Mouse (Mus musculus) MEL (cell line): ENCODE results near the gene Gmds. TPM values are rescaled to one million over a fixed set of nuclear protein-coding genes. Genes with fewer than 3 reads are reported as not detected.

ENCODE experiments used
- DNase-seq: peaks from one replicate; pipeline ENCODE4 v3.0.0; 2011; ENCODE audit warnings: low read depth, low spot score
- H3K27ac ChIP-seq: 2 replicates; pipeline ENCODE4 v1.5.1; 2012; ENCODE audit warnings: low read depth, mild to moderate bottlenecking, control low read depth, low read length, moderate library complexity; ENCODE audit not compliant: control insufficient read depth
- H3K27me3 ChIP-seq, 2 experiments: fragments of 150-350 bp in 1 of 2; sonication (generic) in 1 of 2; 2 replicates each; pipeline ENCODE4 v1.6.1; 2012; ENCODE audit warnings: low read length in 2 of 2, mild to moderate bottlenecking in 2 of 2, improper control_type of control experiment in 1 of 2, moderate library complexity in 1 of 2; ENCODE audit not compliant: insufficient read depth in 2 of 2, control insufficient read depth in 1 of 2
- H3K36me3 ChIP-seq, 2 experiments: 2 replicates each; pipeline ENCODE4 v1.6.1; 2012 to 2014; ENCODE audit warnings: low read length in 2 of 2, improper control_type of control experiment in 1 of 2, inconsistent platforms in 1 of 2, mild to moderate bottlenecking in 1 of 2; ENCODE audit not compliant: insufficient read depth in 2 of 2, control insufficient read depth in 1 of 2
- H3K4me1 ChIP-seq, 2 experiments: fragments of 150-350 bp in 1 of 2; sonication (generic) in 1 of 2; 2 replicates each; pipeline ENCODE4 v1.6.1; 2012; ENCODE audit warnings: low read length in 2 of 2, improper control_type of control experiment in 1 of 2, mild to moderate bottlenecking in 1 of 2; ENCODE audit not compliant: insufficient read depth in 2 of 2, control insufficient read depth in 1 of 2
- H3K4me3 ChIP-seq, 2 experiments: fragments of 150-350 bp in 1 of 2; sonication (generic) in 1 of 2; 2 replicates each; pipeline ENCODE4 v1.5.1; 2012; ENCODE audit warnings: low read depth in 2 of 2, low read length in 2 of 2, mild to moderate bottlenecking in 2 of 2, moderate library complexity in 2 of 2, control low read depth in 1 of 2, improper control_type of control experiment in 1 of 2; ENCODE audit not compliant: control insufficient read depth in 1 of 2, insufficient read depth in 1 of 2
- H3K79me2 ChIP-seq: 2 replicates; pipeline ENCODE4 v1.6.1; 2012; ENCODE audit warnings: mild to moderate bottlenecking, low read length, moderate library complexity; ENCODE audit not compliant: control insufficient read depth, poor library complexity, insufficient read depth
- H3K9ac ChIP-seq: 2 replicates; pipeline ENCODE4 v1.6.1; 2012; ENCODE audit warnings: low read depth, mild to moderate bottlenecking, control low read depth, low read length, moderate library complexity; ENCODE audit not compliant: control insufficient read depth, poor library complexity, severe bottlenecking
- H3K9me3 ChIP-seq: fragments of 150-350 bp; sonication (generic); replicated peaks from 2 replicates; pipeline ENCODE4 v1.6.1; 2012; ENCODE audit warnings: mild to moderate bottlenecking, low read length, improper control_type of control experiment, moderate library complexity; ENCODE audit not compliant: insufficient read depth
- BHLHE40 ChIP-seq: IDR thresholded peaks from 2 replicates; pipeline ENCODE4 v1.6.1; 2012; ENCODE audit warnings: low read depth, mild to moderate bottlenecking, inconsistent platforms, low read length, improper control_type of control experiment, borderline replicate concordance
- CHD1 ChIP-seq: IDR thresholded peaks from 2 replicates; pipeline ENCODE4 v1.6.1; 2012; ENCODE audit warnings: low read depth, mild to moderate bottlenecking, inconsistent platforms, low read length, improper control_type of control experiment
- E2F4 ChIP-seq: IDR thresholded peaks from 2 replicates; pipeline ENCODE4 v1.6.1; 2011; ENCODE audit warnings: low read depth, low read length, improper control_type of control experiment, borderline replicate concordance
- GATA1 ChIP-seq: IDR thresholded peaks from 2 replicates; pipeline ENCODE4 v1.6.1; 2011; ENCODE audit warnings: low read depth, low read length, improper control_type of control experiment
- MAZ ChIP-seq: IDR thresholded peaks from 2 replicates; pipeline ENCODE4 v1.6.1; 2012; ENCODE audit warnings: low read depth, mild to moderate bottlenecking, inconsistent platforms, low read length, improper control_type of control experiment
- MEF2A ChIP-seq: IDR thresholded peaks from 2 replicates; pipeline ENCODE4 v1.6.1; 2014; ENCODE audit warnings: low read depth, mild to moderate bottlenecking, inconsistent platforms, low read length, improper control_type of control experiment; ENCODE audit not compliant: poor library complexity, insufficient replicate concordance, severe bottlenecking; ENCODE audit errors: extremely low read depth
- NELFE ChIP-seq: IDR thresholded peaks from 2 replicates; pipeline ENCODE4 v1.6.1; 2011; ENCODE audit warnings: low read depth, low read length, improper control_type of control experiment
- NRF1 ChIP-seq: IDR thresholded peaks from 2 replicates; pipeline ENCODE4 v1.6.1; 2014; ENCODE audit warnings: low read depth, mild to moderate bottlenecking, inconsistent platforms, low read length, improper control_type of control experiment, moderate library complexity; ENCODE audit not compliant: poor library complexity, insufficient read depth, severe bottlenecking
- POLR2A ChIP-seq, 2 experiments: IDR thresholded peaks; 2 replicates each; pipeline ENCODE4 v1.6.1; 2011 to 2012; ENCODE audit warnings: low read length in 2 of 2, mild to moderate bottlenecking in 2 of 2, control low read depth in 1 of 2, improper control_type of control experiment in 1 of 2, low read depth in 1 of 2, moderate library complexity in 1 of 2; ENCODE audit not compliant: control insufficient read depth in 1 of 2, insufficient read depth in 1 of 2, poor library complexity in 1 of 2
- POLR2AphosphoS2 ChIP-seq: IDR thresholded peaks from 2 replicates; pipeline ENCODE4 v1.6.1; 2011; ENCODE audit warnings: low read length, improper control_type of control experiment
- POLR2AphosphoS5 ChIP-seq: IDR thresholded peaks from 2 replicates; pipeline ENCODE4 v1.6.1; 2012; ENCODE audit warnings: low read depth, borderline replicate concordance, mild to moderate bottlenecking, inconsistent platforms, low read length, moderate library complexity, mixed read lengths
- RAD21 ChIP-seq: IDR thresholded peaks from 2 replicates; pipeline ENCODE4 v1.6.1; 2011; ENCODE audit warnings: mild to moderate bottlenecking, low read depth, low read length, improper control_type of control experiment
- RCOR1 ChIP-seq: IDR thresholded peaks from 2 replicates; pipeline ENCODE4 v1.6.1; 2012; ENCODE audit warnings: low read depth, mild to moderate bottlenecking, inconsistent platforms, low read length, improper control_type of control experiment
- SIN3A ChIP-seq: IDR thresholded peaks from 2 replicates; pipeline ENCODE4 v1.6.1; 2012; ENCODE audit warnings: low read length, improper control_type of control experiment, inconsistent platforms
- TAL1 ChIP-seq: IDR thresholded peaks from 2 replicates; pipeline ENCODE4 v1.6.1; 2012; ENCODE audit warnings: mild to moderate bottlenecking, inconsistent platforms, low read length, moderate library complexity, mixed read lengths
- TBP ChIP-seq: IDR thresholded peaks from 2 replicates; pipeline ENCODE4 v1.8.0; 2011; ENCODE audit warnings: low read depth, low read length, improper control_type of control experiment
- TCF12 ChIP-seq: IDR thresholded peaks from 2 replicates; pipeline ENCODE4 v1.6.1; 2014; ENCODE audit warnings: low read depth, mild to moderate bottlenecking, inconsistent platforms, low read length, improper control_type of control experiment, moderate library complexity
- ZC3H11A ChIP-seq: IDR thresholded peaks from 2 replicates; pipeline ENCODE4 v1.6.1; 2012; ENCODE audit warnings: low read depth, mild to moderate bottlenecking, inconsistent platforms, low read length, improper control_type of control experiment
- ZKSCAN1 ChIP-seq: IDR thresholded peaks from 2 replicates; pipeline ENCODE4 v1.6.1; 2012; ENCODE audit warnings: low read depth, mild to moderate bottlenecking, inconsistent platforms, low read length, improper control_type of control experiment, moderate library complexity
- ZMIZ1 ChIP-seq: IDR thresholded peaks from 2 replicates; pipeline ENCODE4 v1.6.1; 2012; ENCODE audit warnings: low read depth, mild to moderate bottlenecking, inconsistent platforms, low read length, improper control_type of control experiment, moderate library complexity
- polyA plus RNA-seq, 2 experiments: library from polyadenylated mRNA; stranded (reverse) in 1 of 2; unstranded in 1 of 2; fragments of >175 nt in 1 of 2; fragments of >200 nt in 1 of 2; gene quantifications; 2 replicates each; pipeline versions ENCODE4 v1.2.1 to v1.2.4; 2012; ENCODE audit warnings: low replicate concordance in 2 of 2, low read depth in 1 of 2; ENCODE audit not compliant: insufficient read length in 2 of 2, insufficient read depth in 1 of 2, missing spikeins in 1 of 2
- total RNA-seq: library from RNA; depleted of rRNA; stranded (reverse); fragments of 300-350 nt; gene quantifications from 2 replicates; pipeline ENCODE4 v1.2.3, GENCODE M21; 2012

The Gmds gene
- total and polyA plus RNA-seq, 3 experiments, result 17.4 to 32.2 TPM; not detected in 1

DNA sequence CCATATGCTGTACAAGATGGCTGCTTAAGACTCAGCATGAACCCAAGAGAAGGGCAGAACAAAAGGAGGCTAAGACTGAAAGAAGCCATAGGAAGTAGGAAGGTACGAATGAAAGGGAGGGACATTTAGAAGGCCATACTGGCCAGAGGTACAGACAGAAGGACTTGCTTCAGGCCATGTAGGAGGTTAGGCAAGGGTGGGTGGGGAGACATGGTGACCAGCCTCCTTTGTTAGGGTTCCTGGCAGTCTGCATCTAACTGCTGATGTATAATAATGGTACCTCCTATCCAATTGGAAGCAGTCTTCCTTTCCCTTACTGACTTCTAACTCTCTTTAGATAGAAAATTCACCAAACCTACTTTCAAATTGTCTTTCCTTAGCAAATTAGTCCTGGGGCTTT, 432.0 kb downstream of the Gmds start:
- TF ChIP-seq RCOR1 (no peak), E2F4 (no peak), MAZ (no peak), GATA1 (no peak), BHLHE40 (no peak), TBP (no peak), ZMIZ1 (no peak), POLR2A (IDR thresholded peaks at IDR 0.05; ENCODE audit: control insufficient read depth in 1 of 2, insufficient read depth in 1 of 2, low read depth in 1 of 2, low read length in 2 of 2, poor library complexity in 1 of 2) (no peak), NELFE (no peak), NRF1 (no peak), TAL1 (no peak), ZKSCAN1 (no peak), SIN3A (no peak), TCF12 (no peak), POLR2AphosphoS5 (no peak), ZC3H11A (no peak), POLR2AphosphoS2 (no peak), RAD21 (no peak), CHD1 (no peak)
- H3K36me3 ChIP-seq, result peaks cover 0 to 6% of the 10 kb centered on the region in 2 experiments; a peak in 2 of 4 replicates
- no peak overlapping the region for H3K9ac ChIP-seq
- H3K79me2 ChIP-seq, result no peaks in the 10 kb centered on the region
- no peaks in the 10 kb centered on the region for H3K27me3 ChIP-seq
- H3K27ac ChIP-seq, result no peak overlapping the region
- no peak overlapping the region for H3K4me3 ChIP-seq
- peaks cover 0 to 2% of the 10 kb centered on the region in 2 experiments; a peak in 1 of 4 replicates for H3K4me1 ChIP-seq
- DNase-seq, result no peak
- no peaks in the 10 kb centered on the region for H3K9me3 ChIP-seq

- TF ChIP-seq RAD21 (no peak), TCF12 (no peak), CHD1 (no peak), MEF2A (no peak)
- H3K9me3 ChIP-seq, result no peaks in the 10 kb centered on the region
- DNase-seq, result no peak
These were observed 438.3 kb downstream of the Gmds start for GRCm38 (mm10) chr13:31900191-31900590.

More at GRCm38 (mm10) chr13:31900191-31900590, 438.3 kb downstream of the Gmds start:
- no peaks in the 10 kb centered on the region for H3K4me1 ChIP-seq
- H3K27ac ChIP-seq, result no peak overlapping the region
- H3K36me3 ChIP-seq, result 0 out of 4 replicates have a peak, but pooled peaks cover 0 to 2% of the 10 kb centered on the region in 2 experiments
- H3K79me2 ChIP-seq, result no peaks in the 10 kb centered on the region
- H3K9ac ChIP-seq, result no peak overlapping the region
- no peak overlapping the region for H3K4me3 ChIP-seq
- H3K27me3 ChIP-seq, result no peaks in the 10 kb centered on the region
